Mouse (Mus musculus): Measurements from ENCODE around the gene Cfap298.

DNA sequence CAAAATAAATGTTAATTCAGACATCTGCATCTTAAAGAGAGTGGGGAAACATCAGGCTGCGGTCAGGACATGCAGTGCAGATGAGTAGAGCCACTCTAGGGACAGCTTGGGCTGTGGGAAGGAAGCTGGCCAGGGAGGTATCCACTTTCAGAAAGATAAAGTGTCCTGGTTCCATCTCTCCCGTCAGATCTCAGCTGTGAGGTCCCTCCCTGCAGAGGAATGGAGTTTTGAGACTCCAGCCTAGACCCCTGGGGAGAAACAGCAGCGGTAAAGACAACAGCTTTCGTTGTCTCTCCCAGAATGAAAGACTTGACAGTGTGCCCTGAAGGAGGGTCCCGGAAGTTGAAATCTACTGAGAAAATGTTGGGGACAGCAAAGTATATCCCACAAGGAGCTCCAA is 31.6 kb downstream of the Cfap298 start:
- TF ChIP-seq POLR2A (IDR thresholded peaks at IDR 0.05; ENCODE audit: borderline replicate concordance, control insufficient read depth, low read depth, low read length): no peak
- no peak for TF ChIP-seq CTCF (IDR thresholded peaks at IDR 0.05; ENCODE audit: control insufficient read depth, insufficient read depth, low read length)

Data from bone marrow, adult 2 months (tissue).